Mouse (Mus musculus) midbrain, postnatal 0 days (tissue): ENCODE results near the gene Prkcd. TPM values are rescaled to one million over a fixed set of nuclear protein-coding genes. Genes with fewer than 3 reads are reported as not detected.

Experiments used
- ATAC-seq: fragments of 200-750 bp; cut with Nextera tagmentation; 2 replicates; pipeline ENCODE4 v1.8.0; 2017; ENCODE audit warnings: moderate number of reproducible peaks, mild to moderate bottlenecking, moderate TSS enrichment, moderate library complexity; ENCODE audit not compliant: low FRiP score
- DNase-seq: peaks from one replicate; pipeline ENCODE4 v3.0.0-alpha.2; 2015; ENCODE audit warnings: low spot score
- H3K27ac ChIP-seq: fragments of 300-500 bp; sonication (generic); 2 replicates; pipeline ENCODE4 v1.5.1; 2014; ENCODE audit warnings: low read depth, mild to moderate bottlenecking, low read length, mixed read lengths
- H3K27me3 ChIP-seq: fragments of 300-500 bp; sonication (generic); 2 replicates; pipeline ENCODE4 v1.6.1; 2014; ENCODE audit warnings: low read length, control low read depth, mixed read lengths; ENCODE audit not compliant: insufficient read depth
- H3K36me3 ChIP-seq: fragments of 300-500 bp; sonication (generic); 2 replicates; pipeline ENCODE4 v1.6.1; 2014; ENCODE audit warnings: low read length, control low read depth, mixed read lengths; ENCODE audit not compliant: insufficient read depth
- H3K4me1 ChIP-seq: fragments of 300-500 bp; sonication (generic); 2 replicates; pipeline ENCODE4 v1.6.1; 2014; ENCODE audit warnings: mild to moderate bottlenecking, control low read depth, antibody characterized with exemption, low read length, mixed read lengths; ENCODE audit not compliant: insufficient read depth
- H3K4me2 ChIP-seq: fragments of 300-500 bp; sonication (generic); 2 replicates; pipeline ENCODE4 v1.6.1; 2014; ENCODE audit warnings: low read depth, mild to moderate bottlenecking, low read length, mixed read lengths; ENCODE audit not compliant: poor library complexity, severe bottlenecking
- H3K4me3 ChIP-seq: fragments of 300-500 bp; sonication (generic); 2 replicates; pipeline ENCODE4 v1.5.1; 2014; ENCODE audit warnings: low read depth, mild to moderate bottlenecking, low read length, moderate library complexity
- H3K9ac ChIP-seq: fragments of 300-500 bp; sonication (generic); replicated peaks from 2 replicates; pipeline ENCODE4 v1.6.1; 2014; ENCODE audit warnings: mild to moderate bottlenecking, low read length, moderate library complexity, mixed read lengths; ENCODE audit not compliant: poor library complexity, severe bottlenecking
- H3K9me3 ChIP-seq: fragments of 300-500 bp; sonication (generic); 2 replicates; pipeline ENCODE4 v1.6.1; 2016; ENCODE audit warnings: low read length, control low read depth
- CTCF ChIP-seq: IDR thresholded peaks from 2 replicates; pipeline ENCODE4 v1.5.1; 2016; ENCODE audit warnings: antibody characterized with exemption, mild to moderate bottlenecking
- WGBS: fragments of 180-500 bp; shearing (Covaris S2); extraction: QIAGEN DNeasy Blood & Tissue Kit; methylation state at CpG from one replicate; pipeline ENCODE4 v1.1.7; 2014; 5-methylcytosine and 5-hydroxymethylcytosine counted together
- polyA plus RNA-seq: library from polyadenylated mRNA; unstranded; fragments of >200 nt; fragmentation: Nextera tagmentation; extraction: Ambion mirVana; gene quantifications from 2 replicates; pipeline ENCODE4 v1.2.1, GENCODE M21; 2015
- total RNA-seq: library from RNA; depleted of rRNA; stranded (reverse); fragments of >200 nt; gene quantifications from 2 replicates; pipeline ENCODE4 v1.2.3, GENCODE M21; 2014

Prkcd gene
- total and polyA plus RNA-seq, 2 experiments from 2014 or later: 13.2 to 19.1 TPM

GRCm38 (mm10) chr14:30638009-30638408 is 12.0 kb upstream of the Prkcd start:
- WGBS: 82% methylated on average over 4 of the region's 4 CpGs

DNA sequence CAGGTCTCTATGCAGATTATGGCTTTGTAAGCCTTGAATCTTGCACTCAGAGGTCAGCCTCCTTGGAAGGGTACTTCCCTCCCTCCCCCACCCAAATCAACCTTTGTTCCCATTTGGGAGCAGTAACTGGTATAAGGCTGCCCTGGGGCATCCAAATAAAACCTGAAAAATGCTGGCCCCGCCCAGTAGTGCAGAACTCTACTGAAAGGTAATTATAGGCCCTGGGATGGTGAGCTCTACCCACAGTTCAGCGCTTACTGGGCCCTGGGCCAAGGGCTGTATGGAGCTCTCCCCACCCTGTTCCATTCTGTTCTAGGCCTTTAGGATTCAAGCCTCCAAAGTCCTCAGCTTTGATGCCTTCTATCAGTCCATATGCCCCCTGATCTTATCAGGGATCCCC is 11.1 kb upstream of the Prkcd start:
- Histone ChIP-seq H3K9ac (no peak overlapping the region), H3K4me1 (no peaks in the 10 kb centered on the region), H3K4me2 (no peak overlapping the region), H3K27me3 (no peaks in the 10 kb centered on the region), H3K36me3 (no peaks in the 10 kb centered on the region), H3K9me3 (no peaks in the 10 kb centered on the region), H3K27ac (no peak overlapping the region), H3K4me3 (no peak overlapping the region)
- no peak for TF ChIP-seq CTCF
- DNase-seq (no peak), ATAC-seq (no peak)
- 84% methylated on average over 2 of the region's 2 CpGs for WGBS

More at GRCm38 (mm10) chr14:30638009-30638408, 12.0 kb upstream of the Prkcd start:
- no peak for TF ChIP-seq CTCF
- Histone ChIP-seq H3K9me3 (no peaks in the 10 kb centered on the region), H3K4me2 (no peak overlapping the region), H3K27me3 (no peaks in the 10 kb centered on the region), H3K4me1 (no peaks in the 10 kb centered on the region), H3K36me3 (no peaks in the 10 kb centered on the region), H3K4me3 (no peak overlapping the region), H3K27ac (no peak overlapping the region), H3K9ac (no peak overlapping the region)
- DNase-seq (no peak), ATAC-seq (no peak)

DNA sequence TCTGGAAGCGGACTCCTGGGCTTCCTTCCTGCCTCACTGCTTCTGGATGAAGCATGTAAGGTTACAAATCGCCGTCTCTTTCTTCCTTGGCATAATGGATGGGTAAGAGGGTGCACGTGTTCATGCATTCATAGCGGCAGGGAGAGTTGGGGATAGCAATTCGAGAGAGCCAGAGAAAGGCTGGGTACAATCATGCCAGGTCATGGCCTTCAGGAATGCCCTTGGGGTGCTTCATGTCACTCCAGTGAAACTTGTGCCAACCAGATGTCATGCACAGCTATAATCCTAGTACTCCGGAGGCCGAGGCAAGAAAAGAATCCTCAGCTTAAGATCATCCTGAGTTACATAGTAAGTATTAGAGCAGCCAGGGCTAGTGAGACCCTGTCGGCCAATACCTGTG is 10.5 kb upstream of the Prkcd start:
- Histone ChIP-seq H3K9me3 (no peaks in the 10 kb centered on the region), H3K4me2 (no peak overlapping the region)
- 82% methylated on average over 9 of the region's 9 CpGs for WGBS

DNA sequence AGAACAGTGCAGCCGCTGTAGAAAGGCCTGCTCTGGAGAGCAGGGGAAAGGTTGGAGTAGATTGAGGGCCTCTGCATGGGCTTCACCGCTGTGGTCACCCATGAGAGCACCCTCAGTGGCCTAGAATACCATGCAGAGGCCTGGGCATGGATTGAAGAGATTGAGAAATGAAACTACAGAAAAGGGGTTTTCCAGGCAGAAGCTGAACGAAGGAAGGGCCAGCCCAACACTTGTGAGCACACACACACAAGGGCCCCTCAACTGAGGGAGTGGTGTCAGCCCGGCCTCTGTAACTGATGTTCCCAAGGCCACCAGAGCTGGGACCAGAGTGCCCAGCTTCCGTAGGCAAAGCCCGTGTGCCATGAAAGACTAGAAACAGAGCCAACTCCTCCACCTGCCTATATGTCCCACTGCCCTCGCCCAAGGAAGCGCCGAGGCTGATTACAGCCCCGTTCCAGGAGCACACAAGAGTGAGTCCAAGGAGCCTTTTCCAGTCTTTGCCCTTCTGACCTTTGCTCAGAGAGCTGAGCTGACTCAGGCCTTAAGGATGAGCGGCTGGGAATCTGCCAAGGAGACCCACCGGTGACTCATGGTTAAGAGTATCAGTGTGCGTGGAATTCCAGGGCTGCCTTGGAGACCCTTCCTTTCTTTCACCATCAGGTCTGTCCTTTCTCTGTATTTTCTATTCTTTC is 9.4 kb upstream of the Prkcd start:
- DNase-seq (no peak), ATAC-seq (no peak)
- no peaks in the 10 kb centered on the region for H3K4me1 ChIP-seq
- H3K9ac ChIP-seq: no peak overlapping the region
- H3K36me3 ChIP-seq: no peaks in the 10 kb centered on the region
- no peak overlapping the region for H3K27ac ChIP-seq
- no peak for TF ChIP-seq CTCF
- H3K4me2 ChIP-seq: no peak overlapping the region
- H3K4me3 ChIP-seq: no peak overlapping the region
- no peaks in the 10 kb centered on the region for H3K27me3 ChIP-seq
- WGBS: 86% methylated on average over 13 of the region's 13 CpGs
- no peaks in the 10 kb centered on the region for H3K9me3 ChIP-seq

More for the DNA sequence above, 10.5 kb upstream of the Prkcd start:
- no peak overlapping the region for H3K27ac ChIP-seq
- H3K9ac ChIP-seq: no peak overlapping the region
- TF ChIP-seq CTCF: no peak
- no peak overlapping the region for H3K4me3 ChIP-seq
- ATAC-seq (no peak), DNase-seq (no peak)
- no peaks in the 10 kb centered on the region for H3K36me3 ChIP-seq
- H3K4me1 ChIP-seq: no peaks in the 10 kb centered on the region
- H3K27me3 ChIP-seq: no peaks in the 10 kb centered on the region

DNA sequence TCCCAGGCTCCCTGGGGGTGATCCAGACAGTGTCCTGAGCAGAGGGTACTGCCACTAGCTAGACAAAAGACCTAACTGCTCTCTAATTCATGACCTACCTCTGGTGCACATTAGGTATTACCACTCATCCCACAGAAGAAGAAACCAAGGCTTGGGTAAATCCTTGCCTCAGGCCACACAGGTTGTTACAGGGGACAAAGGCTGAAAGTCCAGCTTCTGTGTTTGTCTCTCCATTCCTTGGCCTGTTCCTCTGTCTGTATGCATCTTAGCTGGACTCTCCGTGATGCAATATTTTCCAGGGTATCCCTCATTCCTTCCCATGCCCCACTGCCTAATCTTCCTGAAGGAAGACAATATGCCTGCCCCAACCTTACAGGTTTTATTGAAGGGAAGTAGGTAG is 8.4 kb upstream of the Prkcd start:
- no peak overlapping the region for H3K4me3 ChIP-seq
- H3K9me3 ChIP-seq: no peaks in the 10 kb centered on the region
- no peak for TF ChIP-seq CTCF
- 78% methylated on average over 1 of the region's 1 CpGs for WGBS
- no peaks in the 10 kb centered on the region for H3K4me1 ChIP-seq
- no peak overlapping the region for H3K9ac ChIP-seq
- no peaks in the 10 kb centered on the region for H3K36me3 ChIP-seq
- no peaks in the 10 kb centered on the region for H3K27me3 ChIP-seq
- H3K4me2 ChIP-seq: no peak overlapping the region
- no peak overlapping the region for H3K27ac ChIP-seq
- DNase-seq (no peak), ATAC-seq (no peak)

DNA sequence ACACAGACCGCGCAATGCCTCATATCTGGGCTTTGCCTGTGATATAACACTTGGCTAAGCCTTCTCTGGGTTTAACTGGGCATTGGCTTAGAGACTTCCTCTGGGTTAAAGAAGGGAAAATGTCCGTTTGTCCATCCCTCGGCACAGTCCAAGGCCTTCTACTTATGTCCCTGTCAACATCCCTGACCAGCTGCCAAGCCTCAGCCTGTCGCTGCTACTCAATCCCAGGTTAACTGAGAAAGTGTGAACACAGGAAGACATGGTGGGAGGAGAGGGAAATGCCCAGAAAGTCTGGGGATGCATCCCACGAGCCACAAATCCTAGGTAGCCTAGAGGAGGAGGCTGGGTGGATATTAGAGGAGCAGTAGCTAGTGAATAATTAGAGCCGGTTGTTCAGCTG is 7.7 kb upstream of the Prkcd start:
- no peak for TF ChIP-seq CTCF
- 76% methylated on average over 7 of the region's 7 CpGs for WGBS

More for the DNA sequence above, 7.7 kb upstream of the Prkcd start:
- no peaks in the 10 kb centered on the region for H3K9me3 ChIP-seq
- no peak overlapping the region for H3K4me3 ChIP-seq
- H3K36me3 ChIP-seq: no peaks in the 10 kb centered on the region
- H3K27me3 ChIP-seq: no peaks in the 10 kb centered on the region
- no peak overlapping the region for H3K27ac ChIP-seq
- ATAC-seq (no peak), DNase-seq (no peak)
- no peak overlapping the region for H3K4me2 ChIP-seq
- no peak overlapping the region for H3K9ac ChIP-seq
- no peaks in the 10 kb centered on the region for H3K4me1 ChIP-seq
